Mouse (Mus musculus): ENCODE measurements at regions not wholly inside any gene's neighbourhood (a gene's known extent, or its start where the extent isn't known, plus 50 kb on each side); places are given as distances from the start of the nearest gene placed in this dataset.

GRCm38 (mm10) chr14:100458727-100459447 is 174.4 kb upstream of the Klf12 start:
- no peak for DNase-seq (ENCODE audit: low spot score)

GRCm38 (mm10) chr14:100457870-100458726 is 173.6 kb upstream of the Klf12 start:
- DNase-seq (ENCODE audit: low spot score), result no peak

GRCm38 (mm10) chr14:100446130-100446529 is 161.7 kb upstream of the Klf12 start:
- no peak for DNase-seq (ENCODE audit: low spot score)

GRCm38 (mm10) chr14:100444848-100445247 is 160.4 kb upstream of the Klf12 start:
- no peak for DNase-seq (ENCODE audit: low spot score)

GRCm38 (mm10) chr14:100444099-100444498 is 159.6 kb upstream of the Klf12 start:
- DNase-seq (ENCODE audit: low spot score), result no peak

GRCm38 (mm10) chr14:100437552-100437951 is 153.1 kb upstream of the Klf12 start:
- DNase-seq (ENCODE audit: low spot score), result no peak

GRCm38 (mm10) chr14:100429662-100430061 is 145.2 kb upstream of the Klf12 start:
- DNase-seq (ENCODE audit: low spot score), result no peak

- DNase-seq (ENCODE audit: low spot score), result no peak
These were observed 141.9 kb upstream of the Klf12 start for GRCm38 (mm10) chr14:100426399-100426798.

- no peak for DNase-seq (ENCODE audit: low spot score)
These were observed 139.3 kb upstream of the Klf12 start for GRCm38 (mm10) chr14:100423790-100424189.

- DNase-seq (ENCODE audit: low spot score), result no peak
These were observed 137.2 kb upstream of the Klf12 start for GRCm38 (mm10) chr14:100421666-100422065.

GRCm38 (mm10) chr14:100415099-100415498 is 130.6 kb upstream of the Klf12 start:
- DNase-seq (ENCODE audit: low spot score), result no peak

GRCm38 (mm10) chr14:100412211-100412610 is 127.7 kb upstream of the Klf12 start:
- DNase-seq (ENCODE audit: low spot score), result no peak

GRCm38 (mm10) chr14:100397191-100397590 is 112.7 kb upstream of the Klf12 start:
- DNase-seq (ENCODE audit: low spot score), result no peak

- DNase-seq (ENCODE audit: low spot score), result no peak
These were observed 90.9 kb upstream of the Klf12 start for GRCm38 (mm10) chr14:100375218-100375983.

GRCm38 (mm10) chr14:100374494-100375217 is 90.2 kb upstream of the Klf12 start:
- DNase-seq (ENCODE audit: low spot score), result no peak

- DNase-seq (ENCODE audit: low spot score), result no peak
These were observed 81.9 kb upstream of the Klf12 start for GRCm38 (mm10) chr14:100366234-100366864.

GRCm38 (mm10) chr14:100362786-100363185 is 78.3 kb upstream of the Klf12 start:
- DNase-seq (ENCODE audit: low spot score), result no peak

GRCm38 (mm10) chr14:100361346-100362029 is 77.0 kb upstream of the Klf12 start:
- DNase-seq (ENCODE audit: low spot score), result no peak

GRCm38 (mm10) chr14:100359881-100360280 is 75.4 kb upstream of the Klf12 start:
- peak; percentile 7 for DNase-seq (ENCODE audit: low spot score)

- no peak for DNase-seq (ENCODE audit: low spot score)
These were observed 72.7 kb upstream of the Klf12 start for GRCm38 (mm10) chr14:100357131-100357530.

GRCm38 (mm10) chr14:100353508-100353907 is 69.0 kb upstream of the Klf12 start:
- DNase-seq (ENCODE audit: low spot score), result no peak

All from adipocyte (in vitro differentiated cells).